Mouse (Mus musculus): ENCODE results near the gene Gpsm1. TPM values are rescaled to one million over a fixed set of nuclear protein-coding genes. Genes with fewer than 3 reads are reported as not detected.
A peak's percentile ranks its signal among the peaks of the same experiment; 100 is the strongest.

Gene Gpsm1
- polyA plus RNA-seq (2014; fragmentation: Nextera tagmentation; extraction: Ambion mirVana), result 31.7 and 39.9 TPM in 2 replicates

DNA sequence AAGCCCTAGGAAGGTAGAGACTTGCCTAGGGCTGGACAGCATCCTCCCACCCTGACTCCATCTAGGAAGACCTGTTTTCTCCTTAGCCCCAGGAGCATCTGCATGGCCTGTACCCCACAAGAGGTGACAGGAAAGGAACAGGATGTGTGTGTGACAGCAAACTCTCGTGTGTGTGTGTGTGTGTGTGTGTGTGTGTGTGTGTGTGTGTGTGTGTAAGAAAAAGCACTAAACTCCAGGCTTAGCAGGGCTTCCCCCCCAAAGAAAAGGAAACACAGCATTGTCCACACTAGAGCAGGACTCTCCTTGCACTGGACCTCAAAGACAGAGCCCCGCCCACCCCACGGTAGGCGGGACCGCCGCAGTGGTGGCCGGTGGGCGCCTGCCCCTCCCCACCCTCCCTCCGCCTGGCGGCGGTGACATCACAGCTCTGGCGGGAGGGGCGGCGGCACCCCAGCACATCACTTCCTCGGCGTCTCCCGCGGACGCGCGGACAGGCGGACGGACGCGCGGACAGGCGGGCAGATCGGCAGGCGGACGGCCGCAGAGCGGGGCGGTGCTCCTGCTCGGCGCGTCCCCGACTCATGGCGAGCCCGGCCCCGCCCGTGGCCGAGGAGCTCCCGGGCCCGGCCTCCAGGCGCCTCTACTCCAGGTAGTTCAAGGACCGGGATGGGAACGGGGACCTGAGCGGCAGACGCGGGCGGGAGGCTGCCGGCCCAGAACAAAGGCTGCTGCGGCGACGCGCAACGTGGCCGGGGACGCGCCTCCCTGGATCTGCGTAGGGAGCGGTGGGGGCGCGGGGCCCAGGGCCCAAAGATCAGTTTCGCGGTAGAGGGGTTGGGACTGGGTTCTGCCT is at the start of gene Gpsm1:
Gene Gpsm1 (plus strand): TSS at position 444 of the 853 bp plus-strand sequence.
- Histone ChIP-seq H3K27ac (replicated peaks; ENCODE audit: low read depth, low read length) (peak within 1 kb of the TSS; percentile 96), H3K27me3 (ENCODE audit: control insufficient read depth, insufficient read depth, low read length) (no peaks in the 10 kb centered on the region), H3K4me1 (ENCODE audit: control insufficient read depth, insufficient read depth, low read length) (peaks cover 19% of the 10 kb centered on the region), H3K9me3 (replicated peaks; ENCODE audit: control insufficient read depth, low read length) (no peaks in the 10 kb centered on the region), H3K4me2 (ENCODE audit: low read depth, low read length) (peak within 1 kb of the TSS; percentile 95), H3K36me3 (replicated peaks; ENCODE audit: control insufficient read depth, insufficient read depth, low read depth, low read length) (no peaks in the 10 kb centered on the region), H3K4me3 (ENCODE audit: low read depth, low read length) (peak within 1 kb of the TSS; percentile 93), H3K9ac (replicated peaks; ENCODE audit: low read length) (peak within 1 kb of the TSS; percentile 94)
- peak; percentile 79 for ATAC-seq (replicated peaks; ENCODE audit: insufficient number of reproducible peaks, low FRiP score, low TSS enrichment, low read depth)
- under 1% methylated on average over 65 of the region's 66 CpGs for whole genome bisulfite sequencing
- peak; percentile 92 for DNase-seq (ENCODE audit: low spot score)

DNA sequence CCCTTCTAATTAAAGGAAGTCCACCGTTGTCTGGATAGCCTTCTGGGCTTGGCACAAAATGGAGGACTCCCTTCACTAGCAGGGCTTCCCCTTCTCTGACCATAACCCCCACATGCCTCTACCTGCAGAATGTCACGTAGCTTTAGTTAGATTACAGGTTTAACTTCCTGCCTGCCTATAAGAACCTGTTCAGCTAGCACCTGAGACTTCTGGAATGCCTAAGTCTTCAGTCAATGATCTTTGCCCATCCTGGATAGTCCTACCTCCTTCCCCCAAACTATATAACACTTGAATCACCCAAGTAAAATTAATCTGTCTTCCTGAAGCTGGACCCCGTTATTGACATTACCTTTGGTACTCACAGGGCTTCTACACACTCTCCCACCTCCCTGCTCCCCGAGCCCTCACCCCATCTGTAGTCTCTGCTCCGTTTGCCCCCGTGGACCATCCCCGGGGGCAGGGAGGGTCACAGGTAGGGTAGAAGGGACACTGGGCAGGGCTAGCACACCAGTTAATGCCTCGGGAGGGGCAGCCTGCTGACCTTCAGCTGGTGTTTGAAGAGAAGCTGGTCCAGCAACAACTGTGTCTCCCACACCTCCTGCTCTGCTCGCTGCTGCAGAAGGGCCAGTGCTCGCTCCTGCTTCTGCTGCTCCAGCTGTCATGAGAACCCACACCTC is 49.1 kb upstream of the Gpsm1 start:
- ATAC-seq (replicated peaks; ENCODE audit: insufficient number of reproducible peaks, low FRiP score, low TSS enrichment, low read depth), result no peak
- Histone ChIP-seq H3K4me3 (ENCODE audit: low read depth, low read length) (no peak overlapping the region), H3K4me1 (ENCODE audit: control insufficient read depth, insufficient read depth, low read length) (no peaks in the 10 kb centered on the region)

DNA sequence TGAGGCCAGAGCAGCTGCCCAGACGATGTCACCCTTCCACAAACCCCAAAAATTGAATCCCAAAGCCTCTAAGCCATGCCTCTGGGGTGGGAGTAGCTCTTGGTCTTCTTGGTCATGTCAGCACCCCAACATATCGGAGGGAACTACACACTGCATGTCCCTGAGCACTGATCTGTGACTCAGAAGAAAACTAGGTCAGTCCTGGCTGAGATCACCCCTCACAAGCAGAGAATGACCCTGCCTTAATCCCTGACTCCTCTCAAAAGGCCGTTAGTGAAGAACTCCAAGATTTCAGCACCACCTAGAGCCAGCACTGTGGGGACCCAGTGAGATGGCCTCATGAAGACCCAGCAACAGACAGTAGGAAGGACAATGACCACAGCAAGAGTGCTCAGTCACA is 47.1 kb upstream of the Gpsm1 start:
- Histone ChIP-seq H3K4me1 (ENCODE audit: control insufficient read depth, insufficient read depth, low read length) (no peaks in the 10 kb centered on the region), H3K4me2 (ENCODE audit: low read depth, low read length) (no peak overlapping the region), H3K9ac (replicated peaks; ENCODE audit: low read length) (no peak overlapping the region), H3K4me3 (ENCODE audit: low read depth, low read length) (no peak overlapping the region), H3K36me3 (replicated peaks; ENCODE audit: control insufficient read depth, insufficient read depth, low read depth, low read length) (no peaks in the 10 kb centered on the region), H3K27me3 (ENCODE audit: control insufficient read depth, insufficient read depth, low read length) (no peaks in the 10 kb centered on the region), H3K27ac (replicated peaks; ENCODE audit: low read depth, low read length) (no peak overlapping the region), H3K9me3 (replicated peaks; ENCODE audit: control insufficient read depth, low read length) (no peaks in the 10 kb centered on the region)
- WGBS, result 72% methylated on average over 3 of the region's 3 CpGs
- no peak for ATAC-seq (replicated peaks; ENCODE audit: insufficient number of reproducible peaks, low FRiP score, low TSS enrichment, low read depth)
- DNase-seq (ENCODE audit: low spot score), result no peak

More for the DNA sequence above, 49.1 kb upstream of the Gpsm1 start:
- Histone ChIP-seq H3K9me3 (replicated peaks; ENCODE audit: control insufficient read depth, low read length) (no peaks in the 10 kb centered on the region), H3K27me3 (ENCODE audit: control insufficient read depth, insufficient read depth, low read length) (no peaks in the 10 kb centered on the region), H3K9ac (replicated peaks; ENCODE audit: low read length) (no peak overlapping the region), H3K4me2 (ENCODE audit: low read depth, low read length) (no peak overlapping the region), H3K36me3 (replicated peaks; ENCODE audit: control insufficient read depth, insufficient read depth, low read depth, low read length) (no peaks in the 10 kb centered on the region), H3K27ac (replicated peaks; ENCODE audit: low read depth, low read length) (no peak overlapping the region)
- no peak for DNase-seq (ENCODE audit: low spot score)
- 76% methylated on average over 10 of the region's 10 CpGs for WGBS

DNA sequence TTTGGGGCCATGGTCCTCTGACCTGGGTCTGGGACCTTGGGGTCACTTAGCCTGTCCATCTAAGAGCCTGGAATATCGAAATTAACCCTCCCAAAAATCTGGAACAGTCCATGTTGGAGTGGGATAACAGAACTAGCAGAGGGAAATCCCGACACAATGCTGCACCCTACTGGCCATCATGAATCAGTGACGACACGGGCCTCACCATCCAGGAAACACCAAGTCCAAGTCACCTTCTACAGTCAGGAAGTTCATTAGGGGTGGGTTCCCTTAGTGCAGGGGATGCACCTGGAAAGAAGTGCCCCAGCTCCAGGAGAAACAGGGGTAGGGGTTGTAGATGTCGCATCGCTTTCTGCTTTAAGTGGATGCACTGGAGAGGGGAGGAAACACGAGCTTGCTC is 41.7 kb upstream of the Gpsm1 start:
- H3K27me3 ChIP-seq (ENCODE audit: control insufficient read depth, insufficient read depth, low read length), result no peaks in the 10 kb centered on the region
- no peak overlapping the region for H3K4me2 ChIP-seq (ENCODE audit: low read depth, low read length)
- H3K4me3 ChIP-seq (ENCODE audit: low read depth, low read length), result no peak overlapping the region
- no peaks in the 10 kb centered on the region for H3K4me1 ChIP-seq (ENCODE audit: control insufficient read depth, insufficient read depth, low read length)
- H3K9me3 ChIP-seq (replicated peaks; ENCODE audit: control insufficient read depth, low read length), result no peaks in the 10 kb centered on the region
- no peaks in the 10 kb centered on the region for H3K36me3 ChIP-seq (replicated peaks; ENCODE audit: control insufficient read depth, insufficient read depth, low read depth, low read length)
- ATAC-seq (replicated peaks; ENCODE audit: insufficient number of reproducible peaks, low FRiP score, low TSS enrichment, low read depth) (0 out of 2 replicates have a peak, but pooled peaks have one; percentile 39), DNase-seq (ENCODE audit: low spot score) (peak; percentile 77)
- 22% methylated on average over 7 of the region's 7 CpGs for WGBS
- no peak overlapping the region for H3K27ac ChIP-seq (replicated peaks; ENCODE audit: low read depth, low read length)
- no peak overlapping the region for H3K9ac ChIP-seq (replicated peaks; ENCODE audit: low read length)

DNA sequence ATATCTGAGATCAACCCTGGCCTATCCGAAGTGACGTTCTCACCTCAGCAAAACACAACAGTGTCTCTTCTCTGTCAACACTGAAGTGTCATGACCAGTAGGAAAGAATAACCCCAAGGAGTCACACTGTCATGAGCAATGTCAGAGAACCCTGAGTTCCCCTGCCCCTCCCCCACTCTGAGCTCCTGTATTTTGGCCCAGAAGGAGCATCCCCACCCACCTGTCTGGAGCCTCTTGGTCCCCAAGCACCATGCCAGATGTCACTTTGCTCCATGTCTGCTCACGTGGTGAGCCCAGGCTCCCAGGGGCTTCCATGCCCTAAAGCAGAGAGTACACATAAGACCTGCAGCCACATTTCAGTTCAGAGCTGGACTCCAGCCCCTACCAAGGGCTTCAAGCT is 35.6 kb upstream of the Gpsm1 start:
- WGBS, result 81% methylated on average over 3 of the region's 3 CpGs
- DNase-seq (ENCODE audit: low spot score) (no peak), ATAC-seq (replicated peaks; ENCODE audit: insufficient number of reproducible peaks, low FRiP score, low TSS enrichment, low read depth) (no peak)
- Histone ChIP-seq H3K27ac (replicated peaks; ENCODE audit: low read depth, low read length) (no peak overlapping the region), H3K9ac (replicated peaks; ENCODE audit: low read length) (no peak overlapping the region), H3K9me3 (replicated peaks; ENCODE audit: control insufficient read depth, low read length) (no peaks in the 10 kb centered on the region), H3K36me3 (replicated peaks; ENCODE audit: control insufficient read depth, insufficient read depth, low read depth, low read length) (no peaks in the 10 kb centered on the region), H3K4me3 (ENCODE audit: low read depth, low read length) (no peak overlapping the region), H3K4me1 (ENCODE audit: control insufficient read depth, insufficient read depth, low read length) (no peaks in the 10 kb centered on the region), H3K27me3 (ENCODE audit: control insufficient read depth, insufficient read depth, low read length) (no peaks in the 10 kb centered on the region), H3K4me2 (ENCODE audit: low read depth, low read length) (no peak overlapping the region)

DNA sequence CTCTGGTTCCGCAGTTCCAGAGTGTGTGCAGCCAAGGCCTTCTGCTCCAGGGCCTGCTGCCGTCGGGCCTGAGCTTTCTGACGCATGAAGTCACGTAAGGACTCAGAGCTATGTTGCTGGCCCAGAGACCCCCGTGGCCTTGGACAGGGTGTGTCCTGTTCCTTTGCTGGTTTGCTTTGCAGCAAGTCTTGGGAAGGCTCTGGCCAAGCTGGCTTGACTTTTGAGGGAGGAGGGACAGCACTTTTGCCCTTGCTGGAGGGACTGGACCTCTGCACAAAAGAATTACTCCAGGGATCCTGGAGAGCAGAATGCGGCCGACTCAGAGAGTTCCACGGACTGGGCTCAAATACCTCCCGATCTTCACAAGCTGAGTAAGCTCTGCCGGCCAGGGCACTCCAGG is 34.7 kb upstream of the Gpsm1 start:
- H3K27me3 ChIP-seq (ENCODE audit: control insufficient read depth, insufficient read depth, low read length), result no peaks in the 10 kb centered on the region
- no peak overlapping the region for H3K4me3 ChIP-seq (ENCODE audit: low read depth, low read length)
- WGBS, result 74% methylated on average over 11 of the region's 11 CpGs
- H3K36me3 ChIP-seq (replicated peaks; ENCODE audit: control insufficient read depth, insufficient read depth, low read depth, low read length), result no peaks in the 10 kb centered on the region
- no peak for ATAC-seq (replicated peaks; ENCODE audit: insufficient number of reproducible peaks, low FRiP score, low TSS enrichment, low read depth)
- H3K4me2 ChIP-seq (ENCODE audit: low read depth, low read length), result no peak overlapping the region
- H3K9ac ChIP-seq (replicated peaks; ENCODE audit: low read length), result no peak overlapping the region
- no peaks in the 10 kb centered on the region for H3K4me1 ChIP-seq (ENCODE audit: control insufficient read depth, insufficient read depth, low read length)
- DNase-seq (ENCODE audit: low spot score), result no peak
- no peaks in the 10 kb centered on the region for H3K9me3 ChIP-seq (replicated peaks; ENCODE audit: control insufficient read depth, low read length)
- H3K27ac ChIP-seq (replicated peaks; ENCODE audit: low read depth, low read length), result no peak overlapping the region

DNA sequence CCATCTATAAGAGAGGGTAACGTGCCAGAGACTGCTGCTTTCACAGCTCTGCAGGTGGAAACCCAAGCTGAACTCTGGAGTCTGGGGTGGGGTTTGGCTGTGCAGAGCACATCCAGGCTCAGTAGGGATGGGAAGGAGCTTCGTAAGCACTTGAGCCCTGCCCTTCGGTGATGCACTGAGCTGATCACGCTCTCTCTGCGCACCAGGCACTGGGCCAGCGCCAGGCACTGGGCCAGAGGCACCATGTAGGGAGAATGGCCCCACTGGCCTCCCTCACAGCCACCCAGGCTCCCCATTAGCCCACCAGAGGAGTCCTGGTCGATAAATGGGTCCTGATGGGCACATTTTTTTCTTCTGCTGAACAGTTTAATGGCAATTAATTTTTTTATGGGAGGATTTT is 29.5 kb upstream of the Gpsm1 start:
- H3K4me3 ChIP-seq (ENCODE audit: low read depth, low read length), result no peak overlapping the region
- no peak for ATAC-seq (replicated peaks; ENCODE audit: insufficient number of reproducible peaks, low FRiP score, low TSS enrichment, low read depth)
- H3K9me3 ChIP-seq (replicated peaks; ENCODE audit: control insufficient read depth, low read length), result no peaks in the 10 kb centered on the region
- H3K27ac ChIP-seq (replicated peaks; ENCODE audit: low read depth, low read length), result no peak overlapping the region
- H3K36me3 ChIP-seq (replicated peaks; ENCODE audit: control insufficient read depth, insufficient read depth, low read depth, low read length), result no peaks in the 10 kb centered on the region
- no peaks in the 10 kb centered on the region for H3K4me1 ChIP-seq (ENCODE audit: control insufficient read depth, insufficient read depth, low read length)
- no peak overlapping the region for H3K9ac ChIP-seq (replicated peaks; ENCODE audit: low read length)
- H3K4me2 ChIP-seq (ENCODE audit: low read depth, low read length), result no peak overlapping the region
- DNase-seq (ENCODE audit: low spot score), result no peak
- WGBS, result 72% methylated on average over 7 of the region's 7 CpGs
- H3K27me3 ChIP-seq (ENCODE audit: control insufficient read depth, insufficient read depth, low read length), result no peaks in the 10 kb centered on the region

DNA sequence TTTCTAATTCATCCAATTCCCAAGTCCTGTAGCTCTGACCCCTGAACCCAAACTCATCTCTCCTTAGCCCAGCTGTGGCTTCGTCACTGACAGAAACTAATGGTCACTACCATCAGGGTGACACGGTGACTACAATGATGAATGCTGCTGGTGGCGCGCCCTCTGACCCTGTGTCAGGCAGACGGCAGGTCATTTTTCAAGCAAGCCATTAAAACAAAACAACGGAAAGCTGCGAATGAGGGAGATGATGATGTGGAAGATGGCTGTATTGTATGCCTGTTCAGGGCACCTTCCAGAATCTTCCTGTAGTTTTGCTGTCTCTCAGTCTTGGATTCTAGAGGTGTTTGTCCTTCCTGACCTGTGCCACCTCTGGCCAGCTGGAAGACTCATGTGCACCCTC is 28.9 kb upstream of the Gpsm1 start:
- Histone ChIP-seq H3K36me3 (replicated peaks; ENCODE audit: control insufficient read depth, insufficient read depth, low read depth, low read length) (no peaks in the 10 kb centered on the region), H3K4me2 (ENCODE audit: low read depth, low read length) (no peak overlapping the region), H3K27ac (replicated peaks; ENCODE audit: low read depth, low read length) (no peak overlapping the region), H3K9me3 (replicated peaks; ENCODE audit: control insufficient read depth, low read length) (no peaks in the 10 kb centered on the region), H3K4me1 (ENCODE audit: control insufficient read depth, insufficient read depth, low read length) (no peaks in the 10 kb centered on the region), H3K9ac (replicated peaks; ENCODE audit: low read length) (no peak overlapping the region), H3K4me3 (ENCODE audit: low read depth, low read length) (no peak overlapping the region), H3K27me3 (ENCODE audit: control insufficient read depth, insufficient read depth, low read length) (no peaks in the 10 kb centered on the region)
- no peak for ATAC-seq (replicated peaks; ENCODE audit: insufficient number of reproducible peaks, low FRiP score, low TSS enrichment, low read depth)
- WGBS, result 53% methylated on average over 7 of the region's 7 CpGs
- no peak for DNase-seq (ENCODE audit: low spot score)
